Mouse (Mus musculus) 3134 (cell line): ENCODE results near the gene Spem2.
A peak's percentile ranks its signal among the peaks of the same experiment; 100 is the strongest.

Experiments used
- DNase-seq: peaks from one replicate; pipeline ENCODE4 v3.0.0-alpha.2; 2011; ENCODE audit warnings: low spot score; ENCODE audit not compliant: insufficient read length; ENCODE audit errors: extremely low read depth

The Spem2 gene

GRCm38 (mm10) chr11:69835966-69836335, 17.7 kb upstream of the Spem2 start:
- no peak for DNase-seq

- no peak for DNase-seq
Measured at GRCm38 (mm10) chr11:69835326-69835965, 17.2 kb upstream of the Spem2 start.

- DNase-seq = no peak
Measured at GRCm38 (mm10) chr11:69834001-69834549, 15.8 kb upstream of the Spem2 start.

- no peak for DNase-seq
Measured at GRCm38 (mm10) chr11:69833554-69833953, 15.3 kb upstream of the Spem2 start.

- DNase-seq = no peak
Measured at GRCm38 (mm10) chr11:69828832-69829231, 10.6 kb upstream of the Spem2 start.

- no peak for DNase-seq
Measured at GRCm38 (mm10) chr11:69823456-69823855, 5.2 kb upstream of the Spem2 start.

- no peak for DNase-seq
Measured at GRCm38 (mm10) chr11:69822080-69822479, 3.8 kb upstream of the Spem2 start, which contains the start of gene Spem1. Gene Spem1 (minus strand): TSS chr11:69822180.

- peak; percentile 48 for DNase-seq
Measured at GRCm38 (mm10) chr11:69818871-69819270, 606 bp upstream of the Spem2 start.

- DNase-seq = no peak
Measured at GRCm38 (mm10) chr11:69816520-69816919, 1.7 kb downstream of the Spem2 start.

GRCm38 (mm10) chr11:69815155-69815554, 3.1 kb downstream of the Spem2 start, which contains the start of gene Gm39566:
Gene Gm39566 (minus strand): TSS chr11:69815298.
- DNase-seq = no peak

- no peak for DNase-seq
Measured at GRCm38 (mm10) chr11:69810280-69810679, 8.0 kb downstream of the Spem2 start.

GRCm38 (mm10) chr11:69807641-69808040, 10.6 kb downstream of the Spem2 start:
- no peak for DNase-seq

- DNase-seq = no peak
Measured at GRCm38 (mm10) chr11:69806378-69806777, 11.9 kb downstream of the Spem2 start.

GRCm38 (mm10) chr11:69804972-69805909, 13.0 kb downstream of the Spem2 start, which contains the start of gene Tmem102:
Gene Tmem102 (minus strand): TSS chr11:69805624.
- no peak for DNase-seq

- no peak for DNase-seq
Measured at GRCm38 (mm10) chr11:69804652-69804940, 13.7 kb downstream of the Spem2 start.

GRCm38 (mm10) chr11:69803786-69804651, 14.2 kb downstream of the Spem2 start:
- peak; percentile 74 for DNase-seq

- no peak for DNase-seq
Measured at GRCm38 (mm10) chr11:69803328-69803727, 14.9 kb downstream of the Spem2 start.

GRCm38 (mm10) chr11:69802648-69803105, 15.6 kb downstream of the Spem2 start:
- DNase-seq = no peak

- DNase-seq = no peak
Measured at GRCm38 (mm10) chr11:69801379-69801977, 16.8 kb downstream of the Spem2 start, which contains the start of gene Fgf11. Gene Fgf11 (minus strand): TSS chr11:69801857.
